Mouse (Mus musculus): ENCODE measurements around the gene Tmem185b.

DNA sequence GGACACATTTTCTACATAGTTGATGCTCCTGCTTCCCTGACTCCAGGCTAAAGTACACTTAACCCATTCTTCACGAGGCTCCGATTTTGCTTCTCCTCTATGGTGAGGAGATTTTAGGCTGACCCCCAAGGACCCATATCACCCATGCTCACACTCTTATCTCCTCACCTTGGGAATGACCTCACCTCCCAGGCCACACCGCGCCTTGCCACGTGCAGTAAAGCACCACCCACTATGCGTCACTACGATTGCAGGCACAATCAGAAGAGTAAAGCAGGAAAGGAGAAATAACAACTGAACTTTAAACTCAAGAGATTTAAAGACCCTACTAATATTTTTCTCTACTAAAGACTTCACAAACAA is 23.3 kb downstream of the Tmem185b start:
- TF ChIP-seq POLR2A (IDR thresholded peaks at IDR 0.05; ENCODE audit: extremely low read depth, insufficient read depth, low read length) (no peak), CTCF (IDR thresholded peaks at IDR 0.05; ENCODE audit: low read depth, low read length) (no peak)

All from liver, adult 2 months (tissue).